Mouse (Mus musculus) thymus, postnatal 10 days (tissue): ENCODE measurements around the gene Eid3.
A peak's percentile ranks its signal among the peaks of the same experiment; 100 is the strongest.

Source experiments
- DNase-seq, 2 experiments: peaks; one replicate each; pipeline ENCODE4 v3.0.0; 2021; ENCODE audit warnings: low spot score in 2 of 2

The Eid3 gene

GRCm38 (mm10) chr10:82866356-82866755, at the start of gene Eid3:
Gene Eid3 (plus strand): TSS chr10:82866626.
- DNase-seq, result no peak

GRCm38 (mm10) chr10:82817514-82817913, 48.9 kb upstream of the Eid3 start:
- DNase-seq, result no peak

- DNase-seq, result peak; percentile 36 to 40
Measured at GRCm38 (mm10) chr10:82817936-82818335, 48.5 kb upstream of the Eid3 start.

- no peak for DNase-seq
Measured at GRCm38 (mm10) chr10:82818661-82819060, 47.8 kb upstream of the Eid3 start.

GRCm38 (mm10) chr10:82823108-82823778, 43.2 kb upstream of the Eid3 start:
- DNase-seq, result no peak

- DNase-seq, result no peak
Measured at GRCm38 (mm10) chr10:82823779-82824177, 42.6 kb upstream of the Eid3 start.

GRCm38 (mm10) chr10:82824541-82824940, 41.9 kb upstream of the Eid3 start:
- no peak for DNase-seq

- no peak for DNase-seq
Measured at GRCm38 (mm10) chr10:82826516-82826915, 39.9 kb upstream of the Eid3 start.

- no peak for DNase-seq
Measured at GRCm38 (mm10) chr10:82833926-82834325, 32.5 kb upstream of the Eid3 start, which contains the start of gene Txnrd1. Gene Txnrd1 (plus strand): TSS chr10:82833951.

- no peak for DNase-seq
Measured at GRCm38 (mm10) chr10:82835898-82836297, 30.5 kb upstream of the Eid3 start.

GRCm38 (mm10) chr10:82838390-82838789, 28.0 kb upstream of the Eid3 start:
- DNase-seq, result no peak

GRCm38 (mm10) chr10:82844090-82844489, 22.3 kb upstream of the Eid3 start:
- no peak for DNase-seq

- no peak for DNase-seq
Measured at GRCm38 (mm10) chr10:82844731-82845130, 21.7 kb upstream of the Eid3 start.

- no peak for DNase-seq
Measured at GRCm38 (mm10) chr10:82847821-82848459, 18.5 kb upstream of the Eid3 start.

- DNase-seq, result no peak
Measured at GRCm38 (mm10) chr10:82849686-82850353, 16.6 kb upstream of the Eid3 start.

GRCm38 (mm10) chr10:82850354-82850752, 16.1 kb upstream of the Eid3 start:
- no peak for DNase-seq

GRCm38 (mm10) chr10:82851751-82852150, 14.7 kb upstream of the Eid3 start:
- DNase-seq, result no peak

- no peak for DNase-seq
Measured at GRCm38 (mm10) chr10:82858032-82858680, 8.3 kb upstream of the Eid3 start.

- peak; percentile 75 to 80 for DNase-seq
Measured at GRCm38 (mm10) chr10:82858691-82859532, 7.5 kb upstream of the Eid3 start.

GRCm38 (mm10) chr10:82859533-82859915, 6.9 kb upstream of the Eid3 start:
- DNase-seq, result no peak

- peak; percentile 41 to 52 for DNase-seq
Measured at GRCm38 (mm10) chr10:82860181-82860928, 6.1 kb upstream of the Eid3 start.
